Mouse (Mus musculus): ENCODE measurements around the gene Lrrc56.

DNA sequence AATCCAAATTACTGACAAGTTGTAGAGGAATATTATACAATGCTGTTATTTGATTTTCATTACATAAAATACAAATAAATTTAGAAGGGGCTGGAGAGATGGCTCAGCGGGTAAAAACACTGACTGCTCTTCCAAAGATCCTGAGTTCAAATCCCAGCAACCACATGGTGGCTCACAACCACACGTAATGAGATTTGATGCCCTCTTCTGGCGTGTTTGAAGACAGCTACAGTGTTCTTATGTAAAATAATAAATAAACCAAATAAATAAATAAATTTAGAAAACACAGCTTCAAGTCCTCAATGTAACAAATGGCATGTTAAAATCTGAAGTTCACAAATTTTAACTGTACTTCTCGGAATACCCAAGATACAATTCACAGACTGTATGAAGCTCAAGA, 18.9 kb upstream of the Lrrc56 start:
- TF ChIP-seq POLR2A (IDR thresholded peaks at IDR 0.05; ENCODE audit: low read depth, low read length) = no peak
- TF ChIP-seq CTCF (IDR thresholded peaks at IDR 0.05; ENCODE audit: extremely low read depth, insufficient read depth, insufficient read length, insufficient replicate concordance) = no peak

Data from spleen, adult 2 months (tissue).